Mouse (Mus musculus): ENCODE measurements around the gene Txndc8.

Txndc8 gene

GRCm38 (mm10) chr4:58009024-58009423 lies at the start of gene Txndc8:
Txndc8 (minus strand) TSS chr4:58009124.
- DNase-seq (ENCODE audit: low read depth, low spot score), result no peak

- no peak for DNase-seq (ENCODE audit: low read depth, low spot score)
Observed at GRCm38 (mm10) chr4:58055653-58056052, 46.7 kb upstream of the Txndc8 start.

GRCm38 (mm10) chr4:58054441-58054840 lies 45.5 kb upstream of the Txndc8 start:
- no peak for DNase-seq (ENCODE audit: low read depth, low spot score)

GRCm38 (mm10) chr4:58050746-58051145 lies 41.8 kb upstream of the Txndc8 start:
- no peak for DNase-seq (ENCODE audit: low read depth, low spot score)

- no peak for DNase-seq (ENCODE audit: low read depth, low spot score)
Observed at GRCm38 (mm10) chr4:58050276-58050675, 41.4 kb upstream of the Txndc8 start.

- no peak for DNase-seq (ENCODE audit: low read depth, low spot score)
Observed at GRCm38 (mm10) chr4:58044833-58045232, 35.9 kb upstream of the Txndc8 start.

GRCm38 (mm10) chr4:58044356-58044755 lies 35.4 kb upstream of the Txndc8 start:
- no peak for DNase-seq (ENCODE audit: low read depth, low spot score)

GRCm38 (mm10) chr4:58040093-58040492 lies 31.2 kb upstream of the Txndc8 start:
- no peak for DNase-seq (ENCODE audit: low read depth, low spot score)

- no peak for DNase-seq (ENCODE audit: low read depth, low spot score)
Observed at GRCm38 (mm10) chr4:58037096-58037705, 28.3 kb upstream of the Txndc8 start.

- DNase-seq (ENCODE audit: low read depth, low spot score), result no peak
Observed at GRCm38 (mm10) chr4:58034663-58035062, 25.7 kb upstream of the Txndc8 start.

GRCm38 (mm10) chr4:58032714-58033113 lies 23.8 kb upstream of the Txndc8 start:
- DNase-seq (ENCODE audit: low read depth, low spot score), result no peak

GRCm38 (mm10) chr4:58003501-58003900 lies 5.4 kb downstream of the Txndc8 start:
- no peak for DNase-seq (ENCODE audit: low read depth, low spot score)

GRCm38 (mm10) chr4:57991425-57991824 lies 17.5 kb downstream of the Txndc8 start:
- DNase-seq (ENCODE audit: low read depth, low spot score), result no peak

GRCm38 (mm10) chr4:57974400-57975117 lies 34.4 kb downstream of the Txndc8 start:
- DNase-seq (ENCODE audit: low read depth, low spot score), result no peak

- no peak for DNase-seq (ENCODE audit: low read depth, low spot score)
Observed at GRCm38 (mm10) chr4:57973592-57974268, 35.2 kb downstream of the Txndc8 start.

GRCm38 (mm10) chr4:57970285-57970684 lies 38.6 kb downstream of the Txndc8 start:
- DNase-seq (ENCODE audit: low read depth, low spot score), result no peak

- DNase-seq (ENCODE audit: low read depth, low spot score), result no peak
Observed at GRCm38 (mm10) chr4:57967195-57967594, 41.7 kb downstream of the Txndc8 start.

GRCm38 (mm10) chr4:57965516-57965915 lies 43.4 kb downstream of the Txndc8 start:
- DNase-seq (ENCODE audit: low read depth, low spot score), result no peak

GRCm38 (mm10) chr4:57964143-57964542 lies 44.8 kb downstream of the Txndc8 start:
- no peak for DNase-seq (ENCODE audit: low read depth, low spot score)

- no peak for DNase-seq (ENCODE audit: low read depth, low spot score)
Observed at GRCm38 (mm10) chr4:57959056-57959455, 49.9 kb downstream of the Txndc8 start.

GRCm38 (mm10) chr4:57958098-57958497 lies 50.8 kb downstream of the Txndc8 start:
- no peak for DNase-seq (ENCODE audit: low read depth, low spot score)

- DNase-seq (ENCODE audit: low read depth, low spot score), result no peak
Observed at GRCm38 (mm10) chr4:57957200-57958085, 51.5 kb downstream of the Txndc8 start.
